Mouse (Mus musculus): ENCODE results near the gene Ube4a. TPM values are rescaled to one million over a fixed set of nuclear protein-coding genes. Genes with fewer than 3 reads are reported as not detected.
A peak's percentile ranks its signal among the peaks of the same experiment; 100 is the strongest.
"Not testable (repeated sequence)": the region's sequence is repeated elsewhere in the genome, so short reads cannot be mapped to it uniquely, and the experiment has no call there.

Gene Ube4a
- polyA plus RNA-seq, 1 experiment from 2014 or later = 14.3 TPM

DNA sequence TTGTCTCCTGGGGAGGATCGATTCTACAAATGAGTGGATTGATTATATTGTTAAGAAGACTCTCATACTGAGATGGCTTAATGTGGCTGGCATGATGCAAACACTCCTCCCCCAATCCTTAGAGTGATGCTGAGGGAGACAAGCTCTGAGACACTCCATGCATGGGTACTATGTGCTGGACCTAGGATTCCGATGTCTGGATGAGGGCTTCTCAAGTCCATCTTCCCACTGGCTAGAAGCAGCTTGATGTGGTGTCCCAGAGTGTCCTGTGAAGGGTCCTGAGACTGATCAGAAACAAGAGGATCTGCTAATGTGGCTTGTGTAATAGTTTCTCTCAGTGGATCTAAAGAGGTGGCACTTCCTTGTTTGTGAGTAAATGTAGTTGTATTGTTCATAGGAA, 15.7 kb upstream of the Ube4a start:
- 86% methylated on average over 2 of the region's 2 CpGs for WGBS
- no peaks in the 10 kb centered on the region for H3K27me3 ChIP-seq (ENCODE audit: control insufficient read depth, insufficient read depth, low read length)
- ATAC-seq (ENCODE audit: low FRiP score, low TSS enrichment) (no peak), DNase-seq (ENCODE audit: low spot score) (no peak)
- H3K4me3 ChIP-seq (ENCODE audit: low read depth, low read length) = no peak overlapping the region
- no peak overlapping the region for H3K4me2 ChIP-seq (replicated peaks; ENCODE audit: low read depth)
- H3K27ac ChIP-seq (replicated peaks) = no peak overlapping the region
- no peak overlapping the region for H3K9ac ChIP-seq (ENCODE audit: low read length)
- no peaks in the 10 kb centered on the region for H3K4me1 ChIP-seq (replicated peaks; ENCODE audit: control insufficient read depth, insufficient read depth)
- H3K9me3 ChIP-seq (ENCODE audit: control insufficient read depth, low read length) = no peaks in the 10 kb centered on the region
- no peaks in the 10 kb centered on the region for H3K36me3 ChIP-seq (ENCODE audit: control insufficient read depth, insufficient read depth, low read length)
- no peak for TF ChIP-seq CTCF (IDR thresholded peaks at IDR 0.05; ENCODE audit: low read depth)
- no peak for TF ChIP-seq EP300 (optimal IDR thresholded peaks at IDR 0.05)

GRCm38 (mm10) chr9:44980242-44980641, 14.8 kb upstream of the Ube4a start, which contains the start of gene Cd3g:
TSS of gene Cd3g (minus strand) at chr9:44980431.
- no peak for DNase-seq (ENCODE audit: low spot score)

GRCm38 (mm10) chr9:44979806-44980205, 14.4 kb upstream of the Ube4a start:
- no peak for DNase-seq (ENCODE audit: low spot score)
- Histone ChIP-seq H3K27ac (replicated peaks) (no peak overlapping the region), H3K36me3 (ENCODE audit: control insufficient read depth, insufficient read depth, low read length) (no peaks in the 10 kb centered on the region), H3K4me3 (ENCODE audit: low read depth, low read length) (no peak overlapping the region), H3K27me3 (ENCODE audit: control insufficient read depth, insufficient read depth, low read length) (no peaks in the 10 kb centered on the region), H3K9ac (ENCODE audit: low read length) (no peak overlapping the region), H3K4me2 (replicated peaks; ENCODE audit: low read depth) (no peak overlapping the region), H3K4me1 (replicated peaks; ENCODE audit: control insufficient read depth, insufficient read depth) (no peaks in the 10 kb centered on the region), H3K9me3 (ENCODE audit: control insufficient read depth, low read length) (no peaks in the 10 kb centered on the region)
- TF ChIP-seq CTCF (IDR thresholded peaks at IDR 0.05; ENCODE audit: low read depth) (no peak), EP300 (optimal IDR thresholded peaks at IDR 0.05) (no peak)
- WGBS = 71% methylated on average over 7 of the region's 7 CpGs
- ATAC-seq (ENCODE audit: low FRiP score, low TSS enrichment) = no peak

More at GRCm38 (mm10) chr9:44980242-44980641, 14.8 kb upstream of the Ube4a start, which contains the start of gene Cd3g:
- Histone ChIP-seq H3K4me2 (replicated peaks; ENCODE audit: low read depth) (no peak within 1 kb of the TSS), H3K9ac (ENCODE audit: low read length) (no peak within 1 kb of the TSS), H3K27ac (replicated peaks) (no peak within 1 kb of the TSS), H3K27me3 (ENCODE audit: control insufficient read depth, insufficient read depth, low read length) (no peaks in the 10 kb centered on the region), H3K36me3 (ENCODE audit: control insufficient read depth, insufficient read depth, low read length) (no peaks in the 10 kb centered on the region), H3K4me1 (replicated peaks; ENCODE audit: control insufficient read depth, insufficient read depth) (no peaks in the 10 kb centered on the region), H3K4me3 (ENCODE audit: low read depth, low read length) (no peak within 1 kb of the TSS), H3K9me3 (ENCODE audit: control insufficient read depth, low read length) (no peaks in the 10 kb centered on the region)
- TF ChIP-seq EP300 (optimal IDR thresholded peaks at IDR 0.05) (no peak), CTCF (IDR thresholded peaks at IDR 0.05; ENCODE audit: low read depth) (no peak)
- no peak for ATAC-seq (ENCODE audit: low FRiP score, low TSS enrichment)
- WGBS = 45% methylated on average over 3 of the region's 3 CpGs

GRCm38 (mm10) chr9:44977813-44978212, 12.4 kb upstream of the Ube4a start:
- Histone ChIP-seq H3K27ac (replicated peaks) (no peak overlapping the region), H3K4me2 (replicated peaks; ENCODE audit: low read depth) (no peak overlapping the region), H3K9me3 (ENCODE audit: control insufficient read depth, low read length) (no peaks in the 10 kb centered on the region), H3K27me3 (ENCODE audit: control insufficient read depth, insufficient read depth, low read length) (no peaks in the 10 kb centered on the region), H3K4me3 (ENCODE audit: low read depth, low read length) (no peak overlapping the region), H3K9ac (ENCODE audit: low read length) (no peak overlapping the region), H3K4me1 (replicated peaks; ENCODE audit: control insufficient read depth, insufficient read depth) (no peaks in the 10 kb centered on the region), H3K36me3 (ENCODE audit: control insufficient read depth, insufficient read depth, low read length) (no peaks in the 10 kb centered on the region)
- ATAC-seq (ENCODE audit: low FRiP score, low TSS enrichment) (no peak), DNase-seq (ENCODE audit: low spot score) (no peak)
- 68% methylated on average over 6 of the region's 6 CpGs for WGBS
- TF ChIP-seq CTCF (IDR thresholded peaks at IDR 0.05; ENCODE audit: low read depth) (no peak), EP300 (optimal IDR thresholded peaks at IDR 0.05) (no peak)

GRCm38 (mm10) chr9:44969450-44969849, 4.0 kb upstream of the Ube4a start:
- DNase-seq (ENCODE audit: low spot score) (no peak), ATAC-seq (ENCODE audit: low FRiP score, low TSS enrichment) (no peak)
- 52% methylated on average over 1 of the region's 1 CpGs for WGBS
- Histone ChIP-seq H3K4me3 (ENCODE audit: low read depth, low read length) (no peak overlapping the region), H3K4me1 (replicated peaks; ENCODE audit: control insufficient read depth, insufficient read depth) (no peaks in the 10 kb centered on the region; the same call in 1 of the 2 replicates), H3K36me3 (ENCODE audit: control insufficient read depth, insufficient read depth, low read length) (no peaks in the 10 kb centered on the region), H3K27ac (replicated peaks) (no peak overlapping the region), H3K9ac (ENCODE audit: low read length) (no peak overlapping the region), H3K9me3 (ENCODE audit: control insufficient read depth, low read length) (no peaks in the 10 kb centered on the region), H3K4me2 (replicated peaks; ENCODE audit: low read depth) (no peak overlapping the region), H3K27me3 (ENCODE audit: control insufficient read depth, insufficient read depth, low read length) (no peaks in the 10 kb centered on the region)
- TF ChIP-seq EP300 (optimal IDR thresholded peaks at IDR 0.05) = no peak
- TF ChIP-seq CTCF (IDR thresholded peaks at IDR 0.05; ENCODE audit: low read depth) = peak; percentile 50

DNA sequence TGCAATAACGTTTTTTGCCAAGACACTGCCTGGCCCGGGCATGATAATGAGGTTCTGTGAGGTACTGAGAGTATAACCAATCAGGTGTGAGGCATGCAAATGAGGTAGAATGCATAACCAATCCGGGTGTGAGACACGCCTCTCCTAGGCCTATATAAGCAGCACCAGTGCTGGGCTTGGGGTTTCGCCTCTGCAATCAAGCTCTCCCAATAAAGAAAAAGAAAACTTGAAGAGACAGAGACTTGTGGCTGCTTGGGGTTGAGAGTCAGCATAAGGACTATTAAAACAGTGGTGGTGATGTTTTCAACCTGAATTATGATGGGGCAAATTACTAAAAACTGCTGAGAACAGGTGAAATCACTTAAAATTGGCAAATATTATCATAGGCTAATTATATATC, 2.4 kb upstream of the Ube4a start:
- WGBS = 76% methylated on average over 5 of the region's 5 CpGs
- H3K27ac ChIP-seq (replicated peaks); ATAC-seq (ENCODE audit: low FRiP score, low TSS enrichment); H3K4me3 ChIP-seq (ENCODE audit: low read depth, low read length); DNase-seq (ENCODE audit: low spot score); H3K4me2 ChIP-seq (replicated peaks; ENCODE audit: low read depth); H3K27me3 ChIP-seq (ENCODE audit: control insufficient read depth, insufficient read depth, low read length); H3K9ac ChIP-seq (ENCODE audit: low read length); H3K36me3 ChIP-seq (ENCODE audit: control insufficient read depth, insufficient read depth, low read length); H3K4me1 ChIP-seq (replicated peaks; ENCODE audit: control insufficient read depth, insufficient read depth); H3K9me3 ChIP-seq (ENCODE audit: control insufficient read depth, low read length): not testable (repeated sequence)
